Mouse (Mus musculus): ENCODE results near the gene Yes1. TPM values are rescaled to one million over a fixed set of nuclear protein-coding genes. Genes with fewer than 3 reads are reported as not detected.
A peak's percentile ranks its signal among the peaks of the same experiment; 100 is the strongest.
"Not testable (repeated sequence)": the region's sequence is repeated elsewhere in the genome, so short reads cannot be mapped to it uniquely, and the experiment has no call there.

Yes1 gene
- total RNA-seq, 1 experiment from 2014 or later: 48.5 TPM

GRCm38 (mm10) chr5:32706226-32706780, 95.3 kb downstream of the Yes1 start:
- DNase-seq: no peak

DNA sequence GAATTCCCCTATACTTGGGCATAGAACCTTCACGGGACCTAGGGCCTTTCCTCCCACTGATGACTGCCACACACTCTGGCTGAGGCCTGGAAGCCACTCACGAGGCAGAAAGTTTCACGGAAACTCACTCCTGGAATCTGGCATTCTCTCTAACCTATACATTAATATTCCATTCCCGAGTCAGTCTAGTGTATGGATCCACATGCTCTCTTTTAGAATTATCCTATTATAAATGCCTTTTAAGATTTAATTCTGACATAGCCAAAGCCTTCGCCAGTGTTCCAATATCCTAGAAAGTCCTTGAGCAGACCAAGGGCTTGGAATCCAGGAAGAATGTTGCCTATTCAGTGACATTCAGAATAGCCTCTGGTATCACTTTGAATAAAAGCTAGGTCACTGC, 100.5 kb downstream of the Yes1 start:
- DNase-seq: no peak

DNA sequence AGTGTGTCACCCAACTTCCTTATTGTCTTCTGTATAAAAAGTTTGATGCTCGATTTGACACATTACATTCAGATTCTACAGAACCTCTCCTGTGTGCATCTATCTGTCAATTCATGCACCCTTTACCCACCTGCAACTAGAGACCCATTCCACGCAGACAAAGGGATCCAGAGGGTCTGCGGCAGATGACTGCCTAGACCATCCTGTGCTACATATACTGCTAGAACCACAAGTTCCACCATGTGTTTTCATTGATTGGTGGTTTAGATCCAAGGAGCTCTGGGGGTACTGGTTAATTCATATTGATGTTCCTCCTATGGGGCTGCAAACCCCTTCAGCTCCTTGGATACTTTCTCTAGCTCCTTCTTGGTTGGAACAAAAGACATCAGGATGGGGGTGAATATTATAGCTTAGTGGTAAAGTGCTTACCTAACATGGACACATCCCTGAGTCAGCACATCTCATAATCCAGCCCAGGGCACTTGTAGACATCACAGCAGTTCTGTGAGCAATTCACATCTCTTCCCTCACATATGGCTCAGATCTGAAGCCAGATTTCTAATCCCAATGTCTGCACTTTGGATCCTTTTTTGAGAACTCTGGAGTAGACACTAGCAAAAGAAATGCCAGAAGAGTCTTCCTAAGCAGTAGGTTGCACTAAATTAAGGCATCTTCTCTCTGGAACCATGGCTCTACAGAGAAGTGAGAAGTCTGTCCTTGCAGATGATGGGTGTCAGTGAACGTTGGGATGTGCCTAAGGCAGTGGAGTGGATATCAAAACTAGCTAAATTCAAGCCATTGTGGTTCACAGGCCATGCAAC, 101.5 kb downstream of the Yes1 start:
- DNase-seq: no peak

GRCm38 (mm10) chr5:32713042-32713702, 102.2 kb downstream of the Yes1 start:
- DNase-seq: no peak

- DNase-seq: peak; percentile 90
Measured at GRCm38 (mm10) chr5:32713703-32714467, 102.9 kb downstream of the Yes1 start.

- no peak for DNase-seq
Measured at GRCm38 (mm10) chr5:32717726-32718125, 106.8 kb downstream of the Yes1 start.

- no peak for DNase-seq
Measured at GRCm38 (mm10) chr5:32718916-32719315, 107.9 kb downstream of the Yes1 start.

- peak; percentile 36 for DNase-seq
Measured at GRCm38 (mm10) chr5:32720416-32720815, 109.4 kb downstream of the Yes1 start.

- no peak for DNase-seq
Measured at GRCm38 (mm10) chr5:32721316-32721715, 110.3 kb downstream of the Yes1 start.

DNA sequence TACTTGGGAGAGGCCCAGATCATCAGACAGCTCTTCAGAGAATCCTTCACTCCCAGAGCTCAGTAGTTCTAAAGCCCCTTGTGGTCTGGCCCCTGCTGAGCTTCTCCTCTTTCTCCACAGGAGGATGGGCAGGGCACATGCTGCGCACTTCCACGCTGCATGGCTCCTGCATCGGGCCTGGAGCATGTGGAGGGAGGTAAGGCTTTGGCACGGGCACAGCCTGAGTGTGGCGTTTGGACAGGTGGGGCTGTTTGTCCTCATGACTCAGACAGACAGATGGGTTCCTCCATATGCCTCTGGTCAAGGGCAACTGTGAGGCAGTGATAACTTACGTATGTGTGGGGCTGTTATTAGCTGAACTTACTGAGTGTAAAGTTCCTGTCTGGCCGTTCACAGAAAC, 111.3 kb downstream of the Yes1 start:
- no peak for DNase-seq

- DNase-seq: not testable (repeated sequence)
Measured at GRCm38 (mm10) chr5:32722711-32723110, 111.7 kb downstream of the Yes1 start.

GRCm38 (mm10) chr5:32723981-32724380, 113.0 kb downstream of the Yes1 start:
- DNase-seq: no peak

GRCm38 (mm10) chr5:32725397-32725796, 114.4 kb downstream of the Yes1 start:
- peak; percentile 3 for DNase-seq

DNA sequence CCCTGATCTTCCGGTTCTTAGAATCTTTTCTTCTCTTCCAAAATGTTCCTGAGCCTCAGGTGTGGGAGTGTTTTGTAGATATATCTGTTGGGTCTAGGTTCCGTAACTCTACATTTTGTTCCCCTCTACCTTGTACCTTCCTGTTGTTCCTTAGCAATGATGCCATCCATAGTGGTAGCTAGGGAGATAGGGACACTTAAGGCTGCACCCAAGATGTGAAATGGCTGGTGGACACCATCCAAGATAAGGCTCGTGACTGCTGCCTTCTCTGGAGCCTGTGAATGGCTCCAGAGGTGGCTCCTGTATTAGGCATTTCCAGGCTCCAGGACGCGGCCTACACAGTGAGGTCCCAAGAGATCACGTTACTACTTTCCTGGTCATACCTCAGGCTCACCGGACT, 117.3 kb downstream of the Yes1 start:
- DNase-seq: no peak

- DNase-seq: peak; percentile 2
Measured at GRCm38 (mm10) chr5:32728851-32729250, 117.9 kb downstream of the Yes1 start.

DNA sequence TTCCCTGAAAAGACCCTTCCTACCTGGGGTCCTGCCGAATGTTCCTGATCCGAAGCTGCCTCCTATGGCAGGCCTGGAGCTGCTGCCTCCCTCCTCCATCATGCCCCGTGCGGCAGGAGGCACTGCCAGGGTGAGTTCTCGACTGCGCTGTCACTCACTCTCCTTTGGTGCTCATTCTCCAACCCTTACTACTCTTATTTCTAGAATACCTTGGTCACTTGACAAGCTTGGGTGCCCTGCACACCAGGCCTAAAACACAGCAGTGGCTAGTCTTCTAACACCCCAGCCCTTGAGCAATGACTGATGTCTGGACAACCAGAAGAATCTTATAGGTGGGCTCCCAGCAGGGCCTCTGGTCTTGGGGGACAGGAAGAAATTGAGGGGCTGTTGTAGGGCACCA, 122.9 kb downstream of the Yes1 start:
- DNase-seq: not testable (repeated sequence)

DNA sequence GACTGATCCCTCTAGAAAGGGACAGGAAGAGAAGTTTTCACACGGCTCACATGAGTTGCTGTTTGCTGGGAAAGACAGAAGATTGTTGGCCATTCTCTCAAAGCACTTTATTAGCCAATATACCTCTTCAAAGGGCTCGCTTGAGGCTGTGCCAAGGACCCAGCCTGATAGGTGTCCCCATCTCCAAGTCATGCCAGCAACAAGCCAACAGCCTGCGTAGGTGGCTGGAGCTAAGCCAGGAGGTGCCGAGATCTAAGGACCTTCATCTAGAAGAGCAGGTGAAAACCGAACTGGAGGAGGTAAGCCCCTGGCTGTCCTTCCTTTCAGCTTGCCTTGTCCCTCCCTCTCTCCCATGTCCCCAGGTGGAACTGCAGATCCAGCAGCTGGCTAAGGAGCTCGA, 124.8 kb downstream of the Yes1 start:
- DNase-seq: no peak

Other genes with a start within 250 kb of the Yes1 start
- gene Ppp1cb, start 152.3 kb upstream of the Yes1 start, total RNA-seq (2021): 358 and 364 TPM in 2 replicates
- gene Pisd, start 174.5 kb downstream of the Yes1 start, total RNA-seq (2021): 50.9 and 61.2 TPM in 2 replicates
- not detected in 2 replicates for gene Gm20671, start 215.9 kb downstream of the Yes1 start, total RNA-seq (2021)
- 38.7 and 39.8 TPM in 2 replicates for gene Prr14l, start 243.1 kb downstream of the Yes1 start, total RNA-seq (2021)

Data from adrenal gland, postnatal 14 days (tissue).